Mouse (Mus musculus): ENCODE measurements around the gene Ubc. TPM values are rescaled to one million over a fixed set of nuclear protein-coding genes. Genes with fewer than 3 reads are reported as not detected.
A peak's percentile ranks its signal among the peaks of the same experiment; 100 is the strongest.

Ubc gene
- polyA plus RNA-seq, 2 experiments, result 660 to 949 TPM

GRCm38 (mm10) chr5:125344296-125344695 lies 45.7 kb downstream of the Ubc start:
- DNase-seq (ENCODE audit: low spot score), result no peak
- H3K4me3 ChIP-seq (replicated peaks; ENCODE audit: low read length), result no peak overlapping the region
- H3K27me3 ChIP-seq (ENCODE audit: control insufficient read depth, insufficient read depth, low read length), result no peaks in the 10 kb centered on the region
- ATAC-seq (ENCODE audit: low FRiP score, low read depth), result no peak
- H3K4me1 ChIP-seq (ENCODE audit: control insufficient read depth, insufficient read depth, low read length), result peaks cover 16% of the 10 kb centered on the region
- no peak for TF ChIP-seq POLR2A (IDR thresholded peaks at IDR 0.05; ENCODE audit: borderline replicate concordance, extremely low read depth, insufficient read depth, insufficient read length)
- H3K36me3 ChIP-seq (ENCODE audit: control insufficient read depth, insufficient read depth, low read length), result no peaks in the 10 kb centered on the region
- H3K9me3 ChIP-seq (ENCODE audit: control insufficient read depth, low read length), result no peaks in the 10 kb centered on the region
- no peak overlapping the region for H3K4me2 ChIP-seq (replicated peaks; ENCODE audit: low read depth, low read length, severe bottlenecking)
- no peak overlapping the region for H3K27ac ChIP-seq (replicated peaks; ENCODE audit: low read depth, low read length)
- 93% methylated on average over 6 of the region's 6 CpGs for WGBS
- no peak overlapping the region for H3K9ac ChIP-seq (ENCODE audit: low read depth, low read length, severe bottlenecking)

GRCm38 (mm10) chr5:125341459-125342090 lies 48.4 kb downstream of the Ubc start:
- Histone ChIP-seq H3K27me3 (ENCODE audit: control insufficient read depth, insufficient read depth, low read length) (no peaks in the 10 kb centered on the region; the same call in 1 of the 2 replicates), H3K9me3 (ENCODE audit: control insufficient read depth, low read length) (no peaks in the 10 kb centered on the region), H3K36me3 (ENCODE audit: control insufficient read depth, insufficient read depth, low read length) (no peaks in the 10 kb centered on the region), H3K4me2 (replicated peaks; ENCODE audit: low read depth, low read length, severe bottlenecking) (peak overlapping the region; percentile 89), H3K4me1 (ENCODE audit: control insufficient read depth, insufficient read depth, low read length) (peaks cover 20% of the 10 kb centered on the region), H3K4me3 (replicated peaks; ENCODE audit: low read length) (peak overlapping the region; percentile 78), H3K9ac (ENCODE audit: low read depth, low read length, severe bottlenecking) (no peak overlapping the region), H3K27ac (replicated peaks; ENCODE audit: low read depth, low read length) (no peak overlapping the region)
- DNase-seq (ENCODE audit: low spot score) (no peak), ATAC-seq (ENCODE audit: low FRiP score, low read depth) (no peak)
- 56% methylated on average over 14 of the region's 14 CpGs for WGBS
- TF ChIP-seq POLR2A (IDR thresholded peaks at IDR 0.05; ENCODE audit: borderline replicate concordance, extremely low read depth, insufficient read depth, insufficient read length), result no peak

- DNase-seq (ENCODE audit: low spot score) (peak; percentile 87), ATAC-seq (ENCODE audit: low FRiP score, low read depth) (peak; percentile 89)
- Histone ChIP-seq H3K27ac (replicated peaks; ENCODE audit: low read depth, low read length) (no peak within 1 kb of the TSS), H3K36me3 (ENCODE audit: control insufficient read depth, insufficient read depth, low read length) (no peaks in the 10 kb centered on the region), H3K9me3 (ENCODE audit: control insufficient read depth, low read length) (no peaks in the 10 kb centered on the region), H3K4me2 (replicated peaks; ENCODE audit: low read depth, low read length, severe bottlenecking) (peak within 1 kb of the TSS; percentile 89), H3K9ac (ENCODE audit: low read depth, low read length, severe bottlenecking) (peak within 1 kb of the TSS; percentile 69), H3K27me3 (ENCODE audit: control insufficient read depth, insufficient read depth, low read length) (no peaks in the 10 kb centered on the region; the same call in 1 of the 2 replicates), H3K4me1 (ENCODE audit: control insufficient read depth, insufficient read depth, low read length) (peaks cover 20% of the 10 kb centered on the region), H3K4me3 (replicated peaks; ENCODE audit: low read length) (peak within 1 kb of the TSS; percentile 78)
- 0% methylated on average over 27 of the region's 42 CpGs for WGBS
- TF ChIP-seq POLR2A (IDR thresholded peaks at IDR 0.05; ENCODE audit: borderline replicate concordance, extremely low read depth, insufficient read depth, insufficient read length), result 0 out of 2 replicates have a peak, but pooled peaks have one; percentile 57
Measured at GRCm38 (mm10) chr5:125340547-125341262, 49.3 kb downstream of the Ubc start, which contains the start of gene Scarb1. Scarb1 (minus strand) TSS chr5:125341094.

- WGBS, result 5% methylated on average over 25 of the region's 25 CpGs
- Histone ChIP-seq H3K4me2 (replicated peaks; ENCODE audit: low read depth, low read length, severe bottlenecking) (peak overlapping the region; percentile 89), H3K36me3 (ENCODE audit: control insufficient read depth, insufficient read depth, low read length) (no peaks in the 10 kb centered on the region), H3K4me1 (ENCODE audit: control insufficient read depth, insufficient read depth, low read length) (peaks cover 20% of the 10 kb centered on the region), H3K4me3 (replicated peaks; ENCODE audit: low read length) (peak overlapping the region; percentile 78), H3K27me3 (ENCODE audit: control insufficient read depth, insufficient read depth, low read length) (no peaks in the 10 kb centered on the region; the same call in 1 of the 2 replicates), H3K9ac (ENCODE audit: low read depth, low read length, severe bottlenecking) (peak overlapping the region; percentile 69), H3K9me3 (ENCODE audit: control insufficient read depth, low read length) (no peaks in the 10 kb centered on the region), H3K27ac (replicated peaks; ENCODE audit: low read depth, low read length) (no peak overlapping the region)
- no peak for TF ChIP-seq POLR2A (IDR thresholded peaks at IDR 0.05; ENCODE audit: borderline replicate concordance, extremely low read depth, insufficient read depth, insufficient read length)
- DNase-seq (ENCODE audit: low spot score) (no peak), ATAC-seq (ENCODE audit: low FRiP score, low read depth) (no peak)
Measured at GRCm38 (mm10) chr5:125339851-125340531, 50.0 kb downstream of the Ubc start.

- no peak for TF ChIP-seq POLR2A (IDR thresholded peaks at IDR 0.05; ENCODE audit: borderline replicate concordance, extremely low read depth, insufficient read depth, insufficient read length)
- no peaks in the 10 kb centered on the region; the same call in 1 of the 2 replicates for H3K27me3 ChIP-seq (ENCODE audit: control insufficient read depth, insufficient read depth, low read length)
- H3K36me3 ChIP-seq (ENCODE audit: control insufficient read depth, insufficient read depth, low read length), result no peaks in the 10 kb centered on the region
- no peaks in the 10 kb centered on the region for H3K9me3 ChIP-seq (ENCODE audit: control insufficient read depth, low read length)
- DNase-seq (ENCODE audit: low spot score) (peak; percentile 81), ATAC-seq (ENCODE audit: low FRiP score, low read depth) (no peak)
- WGBS, result 10% methylated on average over 18 of the region's 18 CpGs
- peaks cover 20% of the 10 kb centered on the region for H3K4me1 ChIP-seq (ENCODE audit: control insufficient read depth, insufficient read depth, low read length)
- H3K4me3 ChIP-seq (replicated peaks; ENCODE audit: low read length), result peak overlapping the region; percentile 78
- peak overlapping the region; percentile 89 for H3K4me2 ChIP-seq (replicated peaks; ENCODE audit: low read depth, low read length, severe bottlenecking)
- peak overlapping the region; percentile 69 for H3K9ac ChIP-seq (ENCODE audit: low read depth, low read length, severe bottlenecking)
- no peak overlapping the region; the same call in 1 of the 2 replicates for H3K27ac ChIP-seq (replicated peaks; ENCODE audit: low read depth, low read length)
Measured at GRCm38 (mm10) chr5:125339108-125339751, 50.8 kb downstream of the Ubc start.
